Mouse (Mus musculus) cerebellum, postnatal 4 days (tissue): ENCODE data around the gene Insr.
"Not testable (repeated sequence)": the region's sequence is repeated elsewhere in the genome, so short reads cannot be mapped to it uniquely, and the experiment has no call there.

Source experiments
- DNase-seq, 2 experiments: peaks; one replicate each; pipeline ENCODE4 v3.0.0; 2022; ENCODE audit warnings: low spot score in 2 of 2, mixed read lengths in 1 of 2

The Insr gene

DNA sequence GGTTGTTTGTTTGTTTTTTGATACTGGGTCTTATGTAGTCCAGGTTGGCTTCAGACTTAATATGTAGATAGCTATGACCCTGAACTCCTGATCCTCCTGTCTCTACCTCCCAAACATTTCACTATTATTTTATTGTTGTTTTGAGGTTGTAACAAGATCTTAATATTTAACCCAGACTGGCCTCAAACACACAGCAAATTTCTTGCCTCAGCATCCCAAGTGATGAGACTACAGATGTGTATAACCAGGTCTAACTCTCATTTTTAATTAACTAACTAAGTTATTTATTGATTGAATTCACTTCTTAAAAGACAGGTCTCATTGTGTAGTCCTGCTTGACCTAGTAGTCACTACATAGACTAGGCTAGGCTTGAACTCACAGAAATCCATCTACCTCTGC, 88.4 kb downstream of the Insr start:
- DNase-seq = no peak

DNA sequence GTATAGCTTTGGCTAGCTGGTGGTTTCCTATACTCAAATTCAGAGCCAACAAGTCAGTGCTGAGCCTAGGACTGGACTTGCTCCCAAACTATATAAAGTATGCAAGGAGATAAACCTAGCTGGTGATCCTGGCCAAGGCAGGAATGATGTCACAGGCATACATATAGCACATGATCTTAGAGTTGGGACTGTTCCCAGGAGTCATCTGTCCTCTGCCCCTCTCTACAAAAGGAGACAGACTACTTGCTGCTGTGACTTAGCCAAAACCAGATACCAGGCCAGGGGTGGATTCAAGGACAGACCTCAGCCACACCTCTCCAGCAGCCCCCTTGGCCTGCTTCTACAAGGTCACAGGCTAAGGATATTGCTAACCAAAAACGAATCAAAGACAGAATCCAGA, 92.0 kb downstream of the Insr start:
- DNase-seq = no peak

DNA sequence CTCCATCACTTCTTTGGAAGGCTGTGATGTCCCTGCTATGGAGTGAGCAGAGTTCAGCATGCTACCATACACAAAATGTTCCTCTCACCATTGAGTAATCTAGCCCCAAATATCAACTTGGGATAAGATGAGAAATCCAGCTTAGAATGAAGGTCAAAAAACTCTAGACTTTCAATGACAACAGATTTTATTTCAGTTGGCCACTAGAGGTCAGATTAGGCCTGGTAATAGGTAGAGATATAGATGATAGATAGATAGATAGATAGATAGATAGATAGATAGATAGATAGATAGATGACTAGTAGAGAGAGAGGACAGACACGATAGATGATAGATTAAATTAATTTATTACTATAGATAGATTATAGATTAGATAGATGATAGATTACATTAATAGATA, 99.5 kb downstream of the Insr start:
- no peak for DNase-seq

DNA sequence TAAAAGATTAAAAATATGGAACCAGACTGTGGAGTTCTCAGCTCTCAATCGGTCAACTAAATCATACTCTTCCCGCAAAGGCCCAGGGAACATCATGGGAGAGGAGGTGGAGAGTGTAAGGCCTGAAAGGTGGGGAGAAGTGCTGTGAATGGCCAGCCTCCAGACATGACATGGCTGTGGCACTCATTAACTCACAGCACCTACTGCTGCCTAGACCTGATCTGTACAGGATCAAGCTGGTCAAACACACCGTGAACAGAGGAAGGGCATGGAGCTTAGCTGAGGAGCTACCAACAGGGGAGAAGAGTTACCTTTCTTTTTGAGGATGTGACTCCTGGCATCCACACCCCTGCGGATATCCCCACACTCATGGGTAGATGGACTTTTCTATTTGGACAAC, 102.0 kb downstream of the Insr start:
- no peak for DNase-seq

DNA sequence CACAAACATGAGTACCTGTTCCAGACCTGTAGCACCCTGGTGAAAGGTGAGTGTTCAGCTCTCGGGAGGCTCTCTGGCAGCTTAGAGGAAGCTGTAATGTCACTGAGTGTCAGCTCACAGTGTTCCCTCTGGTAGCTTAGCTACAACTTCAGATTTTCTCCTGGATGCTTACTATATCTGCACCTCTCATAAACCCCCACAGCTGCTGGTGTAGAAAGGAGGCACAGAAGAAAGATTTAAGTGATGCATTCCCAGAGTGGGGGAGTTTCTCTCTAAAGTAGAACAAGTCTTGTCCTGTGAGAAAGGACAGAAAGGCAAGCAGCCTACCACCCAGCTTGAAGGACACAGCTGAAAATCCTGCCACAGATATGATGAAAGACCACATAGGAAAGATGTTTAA, 107.2 kb downstream of the Insr start:
- no peak for DNase-seq

DNA sequence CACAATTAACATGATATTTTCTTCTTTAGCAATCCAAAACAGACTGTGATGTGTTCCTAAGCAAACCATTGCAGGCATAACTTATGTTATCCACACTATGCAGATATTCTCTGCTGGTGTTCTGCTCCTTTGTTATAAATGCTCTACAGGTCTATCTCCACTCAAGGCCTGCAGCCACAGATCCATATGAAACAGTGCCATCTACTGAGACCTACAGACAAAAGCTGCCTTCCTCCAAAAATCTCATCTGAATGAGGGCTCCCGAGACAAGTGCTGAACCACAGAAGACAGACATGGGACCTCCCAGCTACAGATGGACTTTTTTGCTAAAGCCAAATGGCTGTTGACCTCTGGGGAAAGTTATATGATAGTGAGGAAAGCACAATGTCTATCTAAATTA, 132.9 kb downstream of the Insr start:
- DNase-seq = no peak

DNA sequence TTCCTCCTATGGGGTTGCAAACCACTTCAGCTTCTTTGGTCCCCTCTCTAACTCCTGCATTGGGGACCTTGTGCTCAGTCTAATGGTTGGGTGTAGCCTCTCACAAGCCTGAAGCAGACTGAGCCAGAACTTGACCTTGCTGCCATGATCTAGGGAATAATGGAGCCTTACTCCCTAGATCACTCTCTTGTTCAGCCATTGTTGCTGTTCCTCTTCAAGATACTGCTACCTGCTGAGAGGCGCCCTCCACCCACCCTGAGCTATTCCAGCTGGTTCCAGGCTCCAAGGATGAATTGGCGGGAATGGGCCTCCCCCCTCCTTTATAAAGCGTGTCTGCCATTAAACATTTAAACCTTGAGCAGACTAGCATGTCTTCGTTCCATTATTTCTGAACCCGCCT, 179.0 kb downstream of the Insr start:
- DNase-seq = not testable (repeated sequence)
